Mouse (Mus musculus): ENCODE data around the gene Unc13d.

- TF ChIP-seq CTCF (IDR thresholded peaks at IDR 0.05; ENCODE audit: extremely low read depth, insufficient read depth, low read length) (no peak), POLR2A (IDR thresholded peaks at IDR 0.05; ENCODE audit: extremely low read depth, insufficient read depth, low read length) (no peak)
Measured at GRCm38 (mm10) chr11:116088741-116089394, 11.1 kb upstream of the Unc13d start.

Measured in cortical plate, adult 2 months (tissue).